Mouse (Mus musculus) spleen, postnatal 14 days (tissue): ENCODE data around the gene Ermp1.
"Not testable (repeated sequence)": the region's sequence is repeated elsewhere in the genome, so short reads cannot be mapped to it uniquely, and the experiment has no call there.

ENCODE experiments used
- DNase-seq, 2 experiments: peaks; one replicate each; pipeline ENCODE4 v3.0.0; 2021 to 2022; ENCODE audit warnings: low spot score in 2 of 2

Gene Ermp1

DNA sequence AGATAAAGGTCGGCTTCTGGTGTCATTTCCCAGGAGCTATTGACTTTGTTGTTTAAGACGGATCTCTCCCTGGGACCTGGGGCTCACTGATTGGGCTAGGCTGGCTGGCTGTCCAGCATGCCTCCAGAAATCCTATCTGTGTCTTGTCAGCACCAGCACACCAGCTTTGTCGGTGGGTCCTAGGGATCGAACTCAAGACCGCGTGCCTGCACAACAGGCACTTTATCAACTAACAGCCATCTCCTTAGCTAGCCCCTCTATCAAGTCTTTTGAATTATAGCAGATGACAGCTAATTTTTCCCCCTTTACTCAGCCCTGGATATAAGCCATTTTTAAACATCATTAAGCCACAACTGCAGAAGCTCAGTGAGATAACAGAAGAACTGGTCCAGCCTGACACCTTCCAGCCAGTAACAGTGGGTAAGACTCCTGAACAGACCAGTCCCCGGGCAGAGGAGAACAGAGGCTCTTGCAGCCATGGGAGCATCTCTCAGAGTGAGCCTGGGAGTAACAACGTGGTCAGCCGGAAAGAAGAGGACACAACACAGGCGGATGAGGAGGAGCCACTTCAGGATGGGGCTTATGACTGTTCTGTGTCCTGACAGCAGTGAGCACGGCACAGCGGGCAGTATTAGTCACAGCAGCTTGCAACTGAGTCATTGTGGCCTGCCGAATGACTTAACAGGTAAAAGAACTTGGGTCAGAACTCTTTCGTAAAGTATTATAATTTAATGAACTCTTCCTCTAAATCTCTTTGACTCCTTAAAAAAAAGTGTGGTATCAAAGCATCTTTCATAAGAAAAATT, 44.5 kb downstream of the Ermp1 start:
- no peak for DNase-seq

DNA sequence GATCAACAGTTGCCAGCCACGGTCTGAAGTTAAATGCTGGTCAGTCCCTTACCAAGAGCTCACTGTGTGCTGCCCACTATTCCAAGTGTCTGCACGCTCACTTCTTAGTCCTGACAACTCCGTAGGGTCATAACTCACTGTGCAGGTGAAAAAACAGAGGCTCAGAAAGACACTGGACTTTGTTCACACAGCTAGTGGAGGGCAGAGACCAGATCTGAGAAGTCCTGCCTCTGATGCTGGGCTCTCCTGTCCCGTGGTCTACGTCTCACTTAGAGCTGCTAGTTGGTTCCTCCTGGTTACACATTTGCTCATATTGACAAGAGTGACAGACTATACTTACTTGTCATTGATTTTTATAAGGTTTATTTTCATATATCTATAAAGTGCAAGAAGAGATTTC, 49.2 kb downstream of the Ermp1 start:
- no peak for DNase-seq

DNA sequence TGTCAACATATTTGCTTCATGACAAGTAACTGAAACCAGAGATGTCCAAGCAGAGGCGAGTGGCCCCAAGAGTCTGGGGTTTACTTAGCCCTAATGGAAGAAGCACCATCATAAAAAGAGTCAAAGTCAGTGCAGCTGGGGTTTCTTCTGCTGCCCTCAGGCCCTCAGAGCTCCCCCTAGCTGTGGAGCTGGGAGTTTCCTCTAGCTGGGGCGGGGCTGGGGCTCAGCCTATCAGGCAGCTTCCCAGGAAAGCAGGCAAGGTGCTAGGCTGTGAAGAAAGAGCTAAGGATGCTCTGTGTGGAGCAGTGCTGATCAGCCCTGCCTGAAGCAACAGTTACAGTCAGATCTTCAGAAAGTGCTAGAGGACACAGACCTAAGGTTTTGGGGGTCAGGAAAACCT, 51.2 kb downstream of the Ermp1 start:
- DNase-seq, result no peak

DNA sequence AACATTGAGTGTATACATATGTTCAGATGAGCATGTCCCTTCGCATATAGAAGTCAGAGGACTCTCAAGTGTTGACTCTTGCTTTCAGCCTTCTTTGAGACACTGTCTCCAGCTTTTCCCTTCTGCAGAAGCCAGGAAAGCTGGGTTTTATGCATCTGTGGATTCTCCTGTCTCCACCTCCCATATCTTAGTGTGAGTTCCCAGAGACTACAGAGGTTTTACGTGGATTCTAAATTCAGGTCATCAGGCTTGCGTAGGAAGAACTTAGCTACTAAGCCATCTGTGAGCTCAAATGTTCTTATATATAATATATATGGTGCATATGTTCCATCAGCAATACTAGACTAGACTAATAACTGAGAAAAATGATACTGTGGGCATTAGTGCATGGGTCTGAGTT, 51.9 kb downstream of the Ermp1 start:
- no peak for DNase-seq

DNA sequence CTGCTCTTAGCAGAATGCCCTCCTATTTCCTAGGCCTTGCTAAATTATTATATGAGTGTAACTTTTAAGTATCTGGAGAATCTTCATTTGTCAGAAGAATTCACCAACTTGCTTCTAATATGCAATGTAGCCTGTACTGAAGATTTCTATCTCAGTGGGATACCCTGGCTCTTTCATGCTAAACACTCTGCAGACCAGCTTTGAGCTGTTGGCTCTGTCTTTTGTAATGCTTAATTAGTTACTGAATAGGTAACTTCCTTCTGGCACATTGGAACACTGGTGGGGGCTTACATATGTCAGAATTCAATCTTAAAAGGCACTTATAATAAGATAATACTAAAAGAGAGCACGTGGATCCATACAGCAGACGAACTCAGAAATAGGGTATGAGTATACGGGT, 54.4 kb downstream of the Ermp1 start:
- not testable (repeated sequence) for DNase-seq

DNA sequence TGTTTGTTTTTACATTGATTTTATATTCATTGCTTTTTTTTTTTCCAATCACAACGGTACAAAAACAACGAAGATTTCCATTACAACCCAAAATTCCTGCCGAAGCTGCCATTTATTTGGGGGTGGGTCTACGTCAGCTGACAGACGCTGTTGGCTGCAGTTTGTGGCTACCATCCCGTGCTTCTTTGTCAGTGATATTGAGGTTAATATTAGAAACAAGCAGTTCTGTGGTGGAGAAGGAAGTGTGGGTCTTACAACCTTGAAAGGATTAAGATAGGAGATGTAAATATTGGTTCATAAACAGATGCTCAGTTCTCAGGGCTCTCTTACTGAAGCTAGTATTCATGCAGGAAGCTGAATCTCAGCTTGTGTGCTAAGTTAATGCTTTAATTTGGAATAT, 64.5 kb downstream of the Ermp1 start:
- DNase-seq, result no peak

DNA sequence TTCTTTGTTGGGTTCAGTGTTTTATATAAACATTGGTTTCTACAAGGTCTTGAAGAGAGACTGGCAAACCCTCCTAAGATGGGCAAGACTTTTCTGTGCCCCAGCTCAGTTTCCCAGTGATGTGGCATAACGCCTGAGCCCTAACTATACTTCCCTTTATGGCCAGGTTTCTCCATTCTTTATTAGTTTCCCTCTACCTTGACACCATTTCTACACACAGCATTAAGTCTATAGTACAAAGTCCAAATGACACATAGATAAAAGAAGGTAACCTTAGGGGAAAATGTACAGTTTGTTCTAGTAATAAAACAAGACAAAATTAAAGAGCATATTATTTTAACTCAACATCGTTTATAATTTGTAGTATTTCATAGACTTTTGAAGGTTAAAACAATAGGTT, 65.8 kb downstream of the Ermp1 start:
- no peak for DNase-seq

DNA sequence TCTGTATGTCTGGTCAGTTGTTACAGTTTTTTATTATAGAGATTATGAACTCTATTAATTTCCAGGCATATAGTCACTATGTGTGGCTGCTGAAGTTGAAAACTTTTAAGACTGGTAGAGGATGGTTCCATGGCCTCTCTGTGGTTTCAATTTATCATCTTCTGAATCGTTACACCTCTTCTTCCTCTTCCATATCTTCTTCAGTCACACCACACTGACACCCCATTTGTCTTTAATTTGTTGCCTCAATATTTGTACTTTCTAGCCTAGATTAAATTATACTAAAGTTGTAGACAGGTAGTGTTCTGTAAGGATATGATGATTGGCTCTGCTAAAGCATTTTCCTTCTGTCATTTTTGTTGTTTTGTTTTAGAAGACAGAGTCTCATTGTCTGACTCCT, 81.7 kb downstream of the Ermp1 start:
- no peak for DNase-seq

DNA sequence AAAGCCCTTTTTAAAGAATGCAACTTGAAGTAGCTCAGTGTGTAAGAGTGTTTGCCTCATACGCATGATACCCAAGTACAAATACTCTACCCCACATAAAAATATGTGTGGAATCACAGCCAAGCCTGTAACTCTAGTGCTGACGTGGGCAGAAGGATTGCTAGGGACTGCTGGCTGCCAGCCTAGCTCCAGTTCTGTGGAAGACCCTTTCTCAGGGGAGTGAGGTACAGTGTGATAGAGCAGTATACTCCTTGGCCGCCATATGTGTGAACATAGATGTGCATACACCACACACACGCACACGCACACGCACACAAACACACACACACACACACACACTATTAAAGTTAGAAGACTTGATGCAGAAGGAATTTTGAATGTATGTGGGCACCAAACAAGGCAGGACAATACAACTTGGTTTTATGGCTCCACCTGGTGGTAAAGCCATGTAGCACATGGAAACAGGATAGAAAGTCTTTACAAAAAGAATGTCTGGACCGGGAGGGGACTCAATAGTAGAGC, 84.9 kb downstream of the Ermp1 start:
- peak in 1 of 2 experiments; percentile 47 for DNase-seq

DNA sequence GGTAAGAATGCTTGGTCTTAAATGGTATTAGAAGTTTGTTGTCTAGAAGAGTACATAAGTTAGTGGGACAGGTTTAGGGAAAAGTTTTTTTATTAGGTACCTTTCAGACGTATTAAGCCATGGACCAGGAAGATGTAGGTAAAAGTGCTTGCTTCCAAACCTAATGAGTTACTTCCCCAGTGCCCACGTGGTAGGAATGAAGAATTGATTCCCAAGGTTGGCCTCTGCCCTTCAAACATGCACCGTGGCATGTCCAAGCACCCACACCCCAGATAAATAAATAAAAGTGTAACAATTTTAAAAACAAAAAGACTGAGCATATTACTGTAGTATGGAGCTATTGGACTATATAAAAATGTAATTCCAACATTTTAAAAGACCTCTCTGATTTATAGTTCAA, 85.6 kb downstream of the Ermp1 start:
- no peak for DNase-seq

DNA sequence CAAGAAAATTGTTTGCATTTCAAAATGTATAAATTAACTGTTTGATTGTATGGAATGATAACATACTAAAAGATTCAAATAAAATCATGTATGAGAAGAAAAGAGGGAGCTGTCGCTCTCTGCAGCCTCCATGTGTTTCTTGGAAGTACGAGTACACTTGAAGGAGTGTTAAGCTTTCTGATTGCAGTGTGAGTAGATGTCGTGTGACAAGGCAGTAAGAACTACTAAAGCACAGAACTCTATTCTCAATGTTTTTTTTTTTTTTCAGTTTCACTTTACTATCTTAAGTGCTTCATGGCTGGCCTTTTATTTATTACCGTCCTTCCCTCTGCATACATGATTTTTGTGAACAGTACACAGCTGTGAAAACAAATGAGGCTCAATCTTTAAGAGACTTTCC, 86.0 kb downstream of the Ermp1 start:
- no peak for DNase-seq
